Mouse (Mus musculus) CH12.LX (cell line): ENCODE results near the gene Kcnc3.

Source experiments
- CTCF ChIP-seq, 2 experiments: IDR thresholded peaks in 1 of 2; conservative IDR thresholded peaks in 1 of 2; 2 replicates each; pipeline ENCODE4 v1.5.1; 2011 to 2012; ENCODE audit warnings: low read depth in 2 of 2, low read length in 2 of 2, improper control_type of control experiment in 1 of 2, inconsistent platforms in 1 of 2, mild to moderate bottlenecking in 1 of 2, moderate library complexity in 1 of 2
- ETS1 ChIP-seq: conservative IDR thresholded peaks from 2 replicates; pipeline ENCODE4 v1.6.1; 2012; ENCODE audit warnings: low read depth, mild to moderate bottlenecking, inconsistent platforms, low read length, improper control_type of control experiment, moderate library complexity
- POLR2A ChIP-seq: IDR thresholded peaks from 2 replicates; pipeline ENCODE4 v1.6.1; 2011; ENCODE audit warnings: low read depth, mild to moderate bottlenecking, improper control_type of control experiment, low read length
- RCOR1 ChIP-seq: conservative IDR thresholded peaks from 2 replicates; pipeline ENCODE4 v1.6.1; 2012; ENCODE audit warnings: low read depth, mild to moderate bottlenecking, inconsistent platforms, low read length, improper control_type of control experiment
- SMC3 ChIP-seq: IDR thresholded peaks from 2 replicates; pipeline ENCODE4 v1.6.1; 2011; ENCODE audit warnings: low read depth, low read length, improper control_type of control experiment
- ZC3H11A ChIP-seq: IDR thresholded peaks from 2 replicates; pipeline ENCODE4 v1.6.1; 2012; ENCODE audit warnings: low read depth, mild to moderate bottlenecking, inconsistent platforms, low read length, improper control_type of control experiment

DNA sequence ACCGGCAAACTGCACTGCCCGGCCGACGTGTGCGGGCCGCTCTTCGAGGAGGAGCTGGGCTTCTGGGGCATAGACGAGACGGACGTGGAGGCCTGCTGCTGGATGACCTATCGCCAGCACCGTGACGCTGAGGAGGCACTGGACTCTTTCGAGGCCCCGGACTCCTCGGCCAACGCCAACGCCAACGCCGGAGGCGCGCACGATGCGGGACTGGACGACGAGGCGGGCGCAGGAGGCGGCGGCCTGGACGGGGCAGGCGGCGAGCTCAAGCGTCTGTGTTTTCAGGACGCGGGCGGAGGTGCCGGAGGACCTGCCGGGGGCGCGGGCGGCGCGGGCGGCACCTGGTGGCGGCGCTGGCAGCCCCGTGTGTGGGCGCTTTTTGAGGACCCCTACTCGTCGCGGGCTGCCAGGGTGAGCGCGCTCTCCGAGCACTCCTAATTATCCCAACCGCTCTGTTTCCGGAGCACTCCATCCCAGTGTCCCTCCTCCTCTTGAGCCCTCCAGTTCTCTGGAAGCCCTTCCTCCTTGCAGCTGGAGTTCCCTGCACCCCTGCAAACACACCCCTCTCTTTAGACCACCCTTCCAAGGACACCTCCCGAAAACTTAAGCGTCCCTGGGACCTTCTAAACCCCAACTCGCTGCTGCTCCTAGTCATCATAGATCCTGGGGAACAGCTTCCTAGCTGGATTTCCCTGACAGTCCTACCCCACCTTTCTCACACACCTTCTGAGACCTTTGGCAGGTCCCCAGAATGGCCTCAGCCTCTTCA is 1.1 kb downstream of the Kcnc3 start:
- TF ChIP-seq CTCF (conservative IDR thresholded peaks at IDR 0.05 in 1 of 2, IDR thresholded peaks at IDR 0.05 in 1 of 2; ENCODE audit: low read depth in 2 of 2, low read length in 2 of 2) (no peak; a peak in 1 of 4 replicates), RCOR1 (no peak), SMC3 (no peak), ETS1 (no peak), ZC3H11A (no peak), POLR2A (no peak)
